Mouse (Mus musculus) liver, postnatal 0 days (tissue): Measurements from ENCODE around the gene Dgkg.

ENCODE experiments used
- CTCF ChIP-seq: sonication (generic); IDR thresholded peaks from 2 replicates; pipeline ENCODE4 v1.5.1; 2016; ENCODE audit warnings: antibody characterized with exemption, low read depth
- EP300 ChIP-seq: IDR thresholded peaks from 2 replicates; pipeline ENCODE4 v1.6.1; 2016; ENCODE audit warnings: antibody characterized with exemption, low read depth, mild to moderate bottlenecking

- TF ChIP-seq EP300 (no peak), CTCF (no peak)
Measured at GRCm38 (mm10) chr16:22503467-22503866, 153.6 kb downstream of the Dgkg start.
